Mouse (Mus musculus) lung, postnatal 0 days (tissue): ENCODE data around the gene Tsks.

Experiments
- CTCF ChIP-seq: IDR thresholded peaks from 2 replicates; pipeline ENCODE4 v1.5.1; 2016; ENCODE audit warnings: antibody characterized with exemption, mild to moderate bottlenecking
- EP300 ChIP-seq: IDR thresholded peaks from 2 replicates; pipeline ENCODE4 v1.6.1; 2016; ENCODE audit warnings: antibody characterized with exemption, mild to moderate bottlenecking, control low read depth

DNA sequence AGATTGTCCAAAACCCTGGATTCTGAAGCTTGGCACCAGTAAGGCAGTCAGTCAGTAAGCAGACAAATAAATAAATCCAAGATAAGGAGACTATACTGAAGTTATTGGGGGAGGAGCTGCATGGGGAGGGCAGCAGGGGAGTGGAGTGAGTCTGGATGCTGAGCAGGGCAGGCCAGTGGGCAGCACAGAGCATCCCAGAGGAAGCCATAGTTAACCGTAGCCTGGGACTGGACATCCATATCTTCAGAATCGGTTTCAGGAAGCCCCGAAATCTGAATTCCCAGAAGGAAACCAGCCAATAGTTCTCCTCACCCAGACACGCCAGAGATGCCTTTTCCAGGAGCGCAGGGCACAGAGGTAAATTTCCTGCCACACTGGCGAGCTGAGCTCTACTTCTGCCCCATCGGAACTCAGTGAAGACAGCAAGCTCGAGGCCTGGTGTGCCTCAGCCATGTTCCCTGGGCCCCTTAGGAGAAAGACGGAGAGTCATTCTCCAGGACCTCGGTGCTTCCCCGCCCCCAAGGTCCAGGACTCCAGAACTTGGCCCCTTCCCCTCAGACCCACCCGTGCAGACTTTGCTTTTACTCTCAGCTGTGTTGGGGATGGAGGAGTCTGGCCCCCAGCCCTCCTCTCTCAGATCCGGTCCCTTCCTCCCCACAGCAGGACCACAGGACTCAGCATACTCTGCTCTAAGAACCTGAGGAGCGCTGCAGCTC lies 30.6 kb downstream of the Tsks start:
- TF ChIP-seq CTCF (no peak), EP300 (no peak)
